Mouse (Mus musculus) yolk sac, embryonic 10.5 days (tissue): ENCODE results near the gene Olfr1156.

ENCODE experiments used
- DNase-seq: peaks from one replicate; pipeline ENCODE4 v3.0.0-alpha.2; 2017; ENCODE audit warnings: low spot score

Olfr1156 gene

DNA sequence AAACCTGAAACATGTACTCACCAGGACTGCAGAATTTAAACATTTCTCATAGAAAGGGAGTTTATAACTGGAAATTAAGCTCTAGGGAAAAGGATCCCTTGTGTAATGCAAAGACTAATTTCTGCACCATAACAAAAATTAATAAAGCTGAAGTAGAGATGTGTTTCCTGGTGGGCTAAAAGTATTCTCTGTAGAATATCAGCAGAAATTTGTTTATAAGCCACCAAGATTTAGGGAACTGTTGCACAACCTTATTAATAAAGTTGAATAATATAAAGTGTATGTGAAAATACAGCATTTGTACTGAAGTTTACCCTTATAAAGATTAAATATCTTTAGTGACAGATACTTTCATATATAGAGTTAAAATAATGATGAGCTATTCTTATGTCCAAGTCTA is at the start of gene Olfr1156:
Olfr1156 (minus strand) TSS at position 101 of the 400 bp plus-strand sequence.
- DNase-seq: no peak

DNA sequence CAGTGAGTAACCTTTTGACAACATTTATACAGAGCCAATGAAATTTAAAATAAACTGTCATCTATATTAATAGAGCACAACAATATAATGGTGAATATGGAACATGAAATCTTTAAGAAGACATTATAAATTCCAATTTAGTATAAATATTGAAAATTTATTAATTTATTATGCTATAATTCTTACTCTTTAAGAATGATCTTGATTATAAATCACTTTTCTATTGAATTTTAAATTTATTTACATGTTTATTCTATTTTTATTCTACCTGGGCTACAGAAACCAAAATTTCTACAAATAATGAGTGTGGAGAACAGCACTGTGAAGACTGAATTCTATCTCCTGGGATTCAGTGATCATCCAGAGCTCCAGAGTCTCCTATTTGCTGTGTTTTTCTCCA is 36.9 kb upstream of the Olfr1156 start, which contains the start of gene Olfr1158:
Olfr1158 (plus strand) TSS at position 301 of the 400 bp plus-strand sequence.
- DNase-seq: no peak

DNA sequence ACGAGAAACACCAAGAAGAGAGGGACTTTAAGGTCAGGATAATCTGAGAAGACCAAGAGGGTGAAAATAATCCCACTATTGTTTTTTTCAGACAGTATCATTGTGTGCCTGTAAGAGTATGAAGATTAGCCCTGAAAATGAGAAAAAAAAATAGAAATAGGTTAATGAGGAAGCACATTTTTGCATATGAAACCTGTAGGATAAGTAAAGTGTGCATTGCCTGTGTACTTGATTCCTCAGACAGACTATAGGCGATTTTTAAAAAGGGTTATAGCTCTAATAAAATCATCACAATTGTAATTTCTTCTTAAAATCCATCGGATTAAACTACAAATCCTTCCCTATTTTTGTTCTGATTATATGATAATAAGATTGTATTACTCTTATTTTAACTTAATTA is 21.7 kb upstream of the Olfr1156 start, which contains the start of gene Olfr74:
Olfr74 (minus strand) TSS at position 101 of the 400 bp plus-strand sequence.
- DNase-seq: no peak

DNA sequence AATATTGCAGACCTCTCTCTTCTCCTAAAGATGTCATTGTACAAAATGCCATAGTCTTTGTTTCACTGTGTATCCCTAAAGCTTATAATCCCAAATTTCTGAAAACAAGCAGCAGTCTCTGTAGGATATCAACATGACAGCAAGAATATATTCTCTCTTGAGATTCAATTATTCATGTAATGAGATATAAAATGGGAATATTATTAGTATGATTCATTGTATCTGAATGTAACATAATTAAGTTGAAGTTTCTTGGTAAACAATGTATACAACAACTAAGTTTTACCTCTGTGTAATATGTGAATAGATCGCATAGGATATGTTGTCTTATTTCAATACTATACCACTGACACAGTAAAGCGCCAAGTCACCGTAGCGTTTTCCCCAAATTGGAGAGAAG is 15.3 kb upstream of the Olfr1156 start, which contains the start of gene Olfr1157:
Olfr1157 (minus strand) TSS at position 101 of the 400 bp plus-strand sequence.
- no peak for DNase-seq

DNA sequence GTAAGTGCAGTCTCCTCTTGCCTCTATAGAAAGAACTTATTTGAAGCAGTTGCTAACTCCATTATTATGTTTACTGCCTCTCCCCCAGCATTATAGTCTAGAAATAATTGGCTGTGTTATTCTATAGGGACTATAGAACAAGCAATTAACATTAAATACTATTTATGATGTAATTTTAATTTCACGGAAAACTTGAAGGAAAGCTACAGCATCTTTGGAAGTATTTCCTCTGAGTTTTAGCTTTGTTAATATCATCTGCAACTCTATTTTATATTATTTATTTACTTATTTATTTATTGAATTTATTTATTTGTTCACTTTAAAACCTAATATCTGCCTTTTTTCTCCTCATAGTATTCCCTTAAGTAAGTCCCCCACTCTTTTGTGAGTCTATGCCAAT is 7.9 kb downstream of the Olfr1156 start, which contains the start of gene Olfr1155:
Olfr1155 (minus strand) TSS at position 101 of the 400 bp plus-strand sequence.
- DNase-seq: no peak

DNA sequence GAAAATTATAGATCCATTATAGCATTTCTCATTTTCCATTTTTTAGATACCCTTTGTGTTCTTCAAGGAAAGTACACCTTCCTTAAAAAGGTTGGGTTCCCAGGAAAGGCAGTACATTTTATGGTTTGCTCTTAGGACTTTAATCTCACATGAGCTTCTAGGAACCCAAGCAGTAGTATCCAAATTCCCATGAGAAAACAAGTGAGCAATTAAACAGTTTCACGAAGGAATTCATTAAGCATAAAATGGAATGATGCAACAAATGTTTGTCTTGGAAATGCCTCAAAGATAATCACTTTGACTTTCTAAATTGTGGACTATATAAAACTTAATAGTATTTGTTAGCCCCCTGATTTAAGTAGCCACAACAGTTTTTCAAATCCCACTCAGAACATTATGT is 47.8 kb downstream of the Olfr1156 start, which contains the start of gene Olfr1154:
Olfr1154 (minus strand) TSS at position 101 of the 400 bp plus-strand sequence.
- no peak for DNase-seq
